Mouse (Mus musculus) heart, adult 8-10 months (tissue): Measurements from ENCODE around the gene Pitx1. TPM values are rescaled to one million over a fixed set of nuclear protein-coding genes. Genes with fewer than 3 reads are reported as not detected.

Experiments
- DNase-seq: peaks from one replicate; pipeline ENCODE4 v3.0.0; 2022; ENCODE audit warnings: low spot score
- total RNA-seq, 4 experiments: library from RNA; stranded (reverse); gene quantifications; 2 replicates each; pipeline ENCODE4 v1.2.4; 2022

Gene Pitx1
- total RNA-seq: not detected

GRCm38 (mm10) chr13:55836142-55836625, at the start of gene Pitx1:
Pitx1 (minus strand) TSS chr13:55836192.
- no peak for DNase-seq

GRCm38 (mm10) chr13:55881431-55882202, 45.6 kb upstream of the Pitx1 start:
- DNase-seq: no peak

GRCm38 (mm10) chr13:55878353-55878752, 42.4 kb upstream of the Pitx1 start:
- DNase-seq: no peak

GRCm38 (mm10) chr13:55871410-55871809, 35.4 kb upstream of the Pitx1 start:
- no peak for DNase-seq

- no peak for DNase-seq
These were observed 34.0 kb upstream of the Pitx1 start for GRCm38 (mm10) chr13:55870001-55870400.

- DNase-seq: no peak
These were observed 31.6 kb upstream of the Pitx1 start for GRCm38 (mm10) chr13:55867540-55868103.

- DNase-seq: no peak
These were observed 24.5 kb upstream of the Pitx1 start for GRCm38 (mm10) chr13:55860483-55860882.

- DNase-seq: no peak
These were observed 22.5 kb upstream of the Pitx1 start for GRCm38 (mm10) chr13:55858463-55858862.

- no peak for DNase-seq
These were observed 19.8 kb upstream of the Pitx1 start for GRCm38 (mm10) chr13:55855793-55856192.

- DNase-seq: no peak
These were observed 16.2 kb upstream of the Pitx1 start for GRCm38 (mm10) chr13:55852205-55852604.

- DNase-seq: no peak
These were observed 14.7 kb upstream of the Pitx1 start for GRCm38 (mm10) chr13:55850726-55851125.

GRCm38 (mm10) chr13:55848604-55849190, 12.7 kb upstream of the Pitx1 start:
- no peak for DNase-seq

- no peak for DNase-seq
These were observed 11.8 kb upstream of the Pitx1 start for GRCm38 (mm10) chr13:55847805-55848204.

GRCm38 (mm10) chr13:55843700-55844099, 7.7 kb upstream of the Pitx1 start:
- DNase-seq: no peak

- DNase-seq: no peak
These were observed 4.2 kb upstream of the Pitx1 start for GRCm38 (mm10) chr13:55840223-55840622.

- DNase-seq: no peak
These were observed 1.1 kb upstream of the Pitx1 start for GRCm38 (mm10) chr13:55836786-55837780.

GRCm38 (mm10) chr13:55835548-55836097, 369 bp downstream of the Pitx1 start:
- no peak for DNase-seq

- DNase-seq: no peak
These were observed 1.3 kb downstream of the Pitx1 start for GRCm38 (mm10) chr13:55834667-55835066.

- no peak for DNase-seq
These were observed 2.1 kb downstream of the Pitx1 start for GRCm38 (mm10) chr13:55833921-55834320.

- DNase-seq: no peak
These were observed 3.4 kb downstream of the Pitx1 start for GRCm38 (mm10) chr13:55832602-55833001.

- no peak for DNase-seq
These were observed 4.3 kb downstream of the Pitx1 start for GRCm38 (mm10) chr13:55831722-55832160.
